Mouse (Mus musculus): Measurements from ENCODE around the gene Lactbl1. TPM values are rescaled to one million over a fixed set of nuclear protein-coding genes. Genes with fewer than 3 reads are reported as not detected.

Gene Lactbl1
- not detected in 2 replicates for total RNA-seq (2012; rRNA removed)

GRCm38 (mm10) chr4:136622388-136622787, at the start of gene Lactbl1:
Gene Lactbl1 (plus strand): TSS chr4:136622621.
- H3K9ac ChIP-seq (ENCODE audit: insufficient read depth, low read depth, low read length, poor library complexity, severe bottlenecking): no peak within 1 kb of the TSS
- H3K9me3 ChIP-seq (ENCODE audit: control insufficient read depth, insufficient read depth, low read depth, low read length): no peaks in the 10 kb centered on the region
- TF ChIP-seq ZC3H11A (IDR thresholded peaks at IDR 0.05; ENCODE audit: borderline replicate concordance, low read depth, low read length) (no peak), CHD2 (IDR thresholded peaks at IDR 0.05; ENCODE audit: low read depth, low read length) (no peak), ZNF384 (IDR thresholded peaks at IDR 0.05; ENCODE audit: low read depth, low read length) (no peak), HCFC1 (IDR thresholded peaks at IDR 0.05; ENCODE audit: borderline replicate concordance, insufficient read depth, low read length) (no peak), MAFK (IDR thresholded peaks at IDR 0.05; ENCODE audit: insufficient read depth, low read depth, low read length) (no peak)
- peaks cover 0 to 13% of the 10 kb centered on the region in 2 experiments; a peak in 1 of 4 replicates for H3K4me1 ChIP-seq (ENCODE audit: control insufficient read depth in 2 of 2, insufficient read depth in 2 of 2, low read length in 2 of 2, poor library complexity in 1 of 2)
- no peak within 1 kb of the TSS for H3K4me3 ChIP-seq (ENCODE audit: insufficient read depth in 1 of 2, low read depth in 1 of 2, low read length in 2 of 2, poor library complexity in 1 of 2, severe bottlenecking in 1 of 2)
- H3K36me3 ChIP-seq (ENCODE audit: control insufficient read depth, insufficient read depth, low read length, poor library complexity, severe bottlenecking): no peaks in the 10 kb centered on the region
- H3K27ac ChIP-seq (ENCODE audit: insufficient read depth, low read depth, low read length, poor library complexity, severe bottlenecking): no peak within 1 kb of the TSS
- in situ Hi-C loops (cut with MboI; ENCODE audit: low sequenced_read_pairs in 2 of 2, unreplicated experiment in 2 of 2): loop anchor here (10.0 to 25.0 kb wide), 3 partner anchors 168 to 260 kb away; no protein-coding TSS in a partner anchor
- DNase-seq (ENCODE audit: low read depth, low spot score): no peak

GRCm38 (mm10) chr4:136581885-136582284, 40.5 kb upstream of the Lactbl1 start:
- H3K36me3 ChIP-seq (ENCODE audit: control insufficient read depth, insufficient read depth, low read length, poor library complexity, severe bottlenecking): peaks cover 2% of the 10 kb centered on the region; the same call in 1 of the 2 replicates
- no peak for DNase-seq (ENCODE audit: low read depth, low spot score)
- H3K27ac ChIP-seq (ENCODE audit: insufficient read depth, low read depth, low read length, poor library complexity, severe bottlenecking): no peak overlapping the region
- no peak overlapping the region for H3K4me3 ChIP-seq (ENCODE audit: insufficient read depth in 1 of 2, low read depth in 1 of 2, low read length in 2 of 2, poor library complexity in 1 of 2, severe bottlenecking in 1 of 2)
- H3K4me1 ChIP-seq (ENCODE audit: control insufficient read depth in 2 of 2, insufficient read depth in 2 of 2, low read length in 2 of 2, poor library complexity in 1 of 2): peaks cover 4 to 8% of the 10 kb centered on the region in 2 experiments; a peak in 2 of 4 replicates
- TF ChIP-seq HCFC1 (IDR thresholded peaks at IDR 0.05; ENCODE audit: borderline replicate concordance, insufficient read depth, low read length): no peak
- in situ Hi-C loops (cut with MboI; ENCODE audit: low sequenced_read_pairs in 2 of 2, unreplicated experiment in 2 of 2): no loop called here
- H3K9me3 ChIP-seq (ENCODE audit: control insufficient read depth, insufficient read depth, low read depth, low read length): no peaks in the 10 kb centered on the region
- no peak overlapping the region for H3K9ac ChIP-seq (ENCODE audit: insufficient read depth, low read depth, low read length, poor library complexity, severe bottlenecking)

GRCm38 (mm10) chr4:136587221-136587827, 35.1 kb upstream of the Lactbl1 start:
- H3K36me3 ChIP-seq (ENCODE audit: control insufficient read depth, insufficient read depth, low read length, poor library complexity, severe bottlenecking): peaks cover 5% of the 10 kb centered on the region
- in situ Hi-C loops (cut with MboI; ENCODE audit: low sequenced_read_pairs in 2 of 2, unreplicated experiment in 2 of 2): no loop called here
- H3K4me3 ChIP-seq (ENCODE audit: insufficient read depth in 1 of 2, low read depth in 1 of 2, low read length in 2 of 2, poor library complexity in 1 of 2, severe bottlenecking in 1 of 2): no peak overlapping the region
- no peaks in the 10 kb centered on the region for H3K9me3 ChIP-seq (ENCODE audit: control insufficient read depth, insufficient read depth, low read depth, low read length)
- no peak overlapping the region for H3K27ac ChIP-seq (ENCODE audit: insufficient read depth, low read depth, low read length, poor library complexity, severe bottlenecking)
- DNase-seq (ENCODE audit: low read depth, low spot score): no peak
- peaks cover 11 to 23% of the 10 kb centered on the region in 2 experiments; a peak in 3 of 4 replicates for H3K4me1 ChIP-seq (ENCODE audit: control insufficient read depth in 2 of 2, insufficient read depth in 2 of 2, low read length in 2 of 2, poor library complexity in 1 of 2)
- TF ChIP-seq CHD2 (IDR thresholded peaks at IDR 0.05; ENCODE audit: low read depth, low read length) (no peak), MAFK (IDR thresholded peaks at IDR 0.05; ENCODE audit: insufficient read depth, low read depth, low read length) (no peak), ZNF384 (IDR thresholded peaks at IDR 0.05; ENCODE audit: low read depth, low read length) (no peak), ZC3H11A (IDR thresholded peaks at IDR 0.05; ENCODE audit: borderline replicate concordance, low read depth, low read length) (no peak), HCFC1 (IDR thresholded peaks at IDR 0.05; ENCODE audit: borderline replicate concordance, insufficient read depth, low read length) (no peak)
- no peak overlapping the region for H3K9ac ChIP-seq (ENCODE audit: insufficient read depth, low read depth, low read length, poor library complexity, severe bottlenecking)

GRCm38 (mm10) chr4:136588003-136588402, 34.4 kb upstream of the Lactbl1 start:
- in situ Hi-C loops (cut with MboI; ENCODE audit: low sequenced_read_pairs in 2 of 2, unreplicated experiment in 2 of 2): no loop called here
- Histone ChIP-seq H3K4me3 (ENCODE audit: insufficient read depth in 1 of 2, low read depth in 1 of 2, low read length in 2 of 2, poor library complexity in 1 of 2, severe bottlenecking in 1 of 2) (no peak overlapping the region), H3K36me3 (ENCODE audit: control insufficient read depth, insufficient read depth, low read length, poor library complexity, severe bottlenecking) (peaks cover 5% of the 10 kb centered on the region)

More at GRCm38 (mm10) chr4:136588003-136588402, 34.4 kb upstream of the Lactbl1 start:
- H3K9ac ChIP-seq (ENCODE audit: insufficient read depth, low read depth, low read length, poor library complexity, severe bottlenecking): no peak overlapping the region
- H3K9me3 ChIP-seq (ENCODE audit: control insufficient read depth, insufficient read depth, low read depth, low read length): no peaks in the 10 kb centered on the region
- peaks cover 9 to 23% of the 10 kb centered on the region in 2 experiments; a peak in 3 of 4 replicates for H3K4me1 ChIP-seq (ENCODE audit: control insufficient read depth in 2 of 2, insufficient read depth in 2 of 2, low read length in 2 of 2, poor library complexity in 1 of 2)
- no peak for DNase-seq (ENCODE audit: low read depth, low spot score)
- TF ChIP-seq CHD2 (IDR thresholded peaks at IDR 0.05; ENCODE audit: low read depth, low read length) (no peak), ZNF384 (IDR thresholded peaks at IDR 0.05; ENCODE audit: low read depth, low read length) (no peak), MAFK (IDR thresholded peaks at IDR 0.05; ENCODE audit: insufficient read depth, low read depth, low read length) (no peak), HCFC1 (IDR thresholded peaks at IDR 0.05; ENCODE audit: borderline replicate concordance, insufficient read depth, low read length) (no peak), ZC3H11A (IDR thresholded peaks at IDR 0.05; ENCODE audit: borderline replicate concordance, low read depth, low read length) (no peak)
- no peak overlapping the region for H3K27ac ChIP-seq (ENCODE audit: insufficient read depth, low read depth, low read length, poor library complexity, severe bottlenecking)

All from ES-E14 (cell line).